Mouse (Mus musculus): ENCODE measurements at regions not wholly inside any gene's neighbourhood (a gene's known extent, or its start where the extent isn't known, plus 50 kb on each side); places are given as distances from the start of the nearest gene placed in this dataset.

GRCm38 (mm10) chr6:117596166-117596840 lies 244.7 kb upstream of the Zfp637 start:
- ATAC-seq (no peak), DNase-seq (ENCODE audit: low read depth, low spot score) (no peak)
- in situ Hi-C loops (cut with MboI; ENCODE audit: low pct_unique_long_range_greater_than_20kb), result no loop called here
- CTCF ChIA-PET, result no interaction called here
- TF ChIP-seq CTCF (IDR thresholded peaks at IDR 0.05), result no peak
- H3K27me3 ChIP-seq, result no peaks in the 10 kb centered on the region
- POLR2A ChIA-PET, result no interaction called here

GRCm38 (mm10) chr6:117604834-117605233 lies 236.1 kb upstream of the Zfp637 start:
- no peaks in the 10 kb centered on the region for H3K27me3 ChIP-seq
- no peak for TF ChIP-seq CTCF (IDR thresholded peaks at IDR 0.05)
- DNase-seq (ENCODE audit: low read depth, low spot score) (no peak), ATAC-seq (no peak)
- in situ Hi-C loops (cut with MboI; ENCODE audit: low pct_unique_long_range_greater_than_20kb), result loop anchor here (25.0 kb wide), 1 partner anchor 843 kb away; no protein-coding TSS in a partner anchor
- ChIA-PET POLR2A (no interaction called here), CTCF (no interaction called here)

DNA sequence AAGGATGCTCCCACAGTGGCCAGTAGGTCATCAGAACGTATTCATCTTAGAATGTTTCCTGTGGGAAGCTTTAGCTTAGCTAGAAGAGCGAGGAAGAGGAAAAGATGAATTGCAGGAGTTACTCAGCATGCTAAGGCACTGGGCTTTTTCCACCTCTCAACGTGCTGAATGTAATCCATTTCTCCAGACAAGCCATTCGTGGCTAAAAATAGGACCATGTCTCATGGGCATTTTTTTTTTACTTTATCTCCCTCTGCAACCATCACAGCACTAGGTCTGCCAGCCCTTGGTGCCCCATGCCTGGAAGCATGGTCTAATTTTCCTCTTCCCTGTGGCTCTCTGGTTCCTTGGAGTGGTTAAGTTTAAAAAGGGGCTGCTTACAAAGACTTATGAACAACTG lies 235.3 kb upstream of the Zfp637 start:
- ChIA-PET POLR2A (interaction anchor here (0.6 kb wide), 1 partner anchor 43 kb away, joined by 3 read pairs; no protein-coding TSS in a partner anchor), CTCF (no interaction called here)
- no peak for TF ChIP-seq CTCF (IDR thresholded peaks at IDR 0.05)
- H3K27me3 ChIP-seq, result no peaks in the 10 kb centered on the region
- ATAC-seq, result no peak
- no peak for DNase-seq (ENCODE audit: low read depth, low spot score)
- in situ Hi-C loops (cut with MboI; ENCODE audit: low pct_unique_long_range_greater_than_20kb), result loop anchor here (25.0 kb wide), 1 partner anchor 843 kb away; no protein-coding TSS in a partner anchor

DNA sequence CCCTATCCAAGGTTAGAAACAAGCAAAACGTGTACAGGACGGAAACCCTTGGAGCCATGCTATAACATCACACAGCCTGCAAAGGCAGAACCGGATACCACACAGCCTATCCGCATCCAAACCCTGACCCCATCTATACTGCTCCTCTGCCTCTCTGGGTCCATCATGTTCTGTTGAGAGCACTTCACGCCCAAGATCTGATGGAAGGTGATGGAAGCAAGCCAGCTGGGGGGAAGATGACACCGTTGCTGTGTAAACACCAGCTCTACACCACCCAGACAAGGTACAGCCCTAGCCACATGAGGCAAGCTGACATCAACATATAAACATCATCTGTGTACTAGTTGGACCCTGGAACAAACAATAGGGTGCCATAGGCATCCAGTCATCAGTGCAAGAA lies 234.8 kb upstream of the Zfp637 start:
- in situ Hi-C loops (cut with MboI; ENCODE audit: low pct_unique_long_range_greater_than_20kb), result loop anchor here (25.0 kb wide), 1 partner anchor 844 kb away; no protein-coding TSS in a partner anchor
- POLR2A ChIA-PET, result interaction anchor here (0.6 kb wide), 1 partner anchor 43 kb away, joined by 3 read pairs; no protein-coding TSS in a partner anchor
- CTCF ChIA-PET, result no interaction called here
- no peak for TF ChIP-seq CTCF (IDR thresholded peaks at IDR 0.05)
- ATAC-seq (no peak), DNase-seq (ENCODE audit: low read depth, low spot score) (no peak)
- no peaks in the 10 kb centered on the region for H3K27me3 ChIP-seq

DNA sequence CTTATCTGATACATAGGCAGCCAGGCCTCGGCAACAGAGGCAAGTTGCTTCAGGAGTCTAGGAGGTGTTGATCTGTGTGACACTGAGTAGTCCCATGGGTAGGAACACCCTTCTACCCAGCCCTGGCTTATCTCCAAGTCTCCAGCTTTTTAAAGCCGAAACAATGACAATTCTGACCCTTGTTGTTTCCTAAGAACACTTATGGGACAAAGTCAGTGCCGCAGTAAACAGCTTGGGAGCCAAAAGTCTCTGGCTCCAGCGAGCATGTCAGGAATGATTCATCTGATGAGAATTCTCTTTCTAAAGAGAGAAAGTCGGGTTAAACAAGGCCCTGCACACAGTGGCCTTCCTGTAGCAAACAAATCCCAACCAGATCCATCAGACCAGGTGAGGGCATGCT lies 234.0 kb upstream of the Zfp637 start:
- peak; percentile 87 for ATAC-seq
- POLR2A ChIA-PET, result interaction anchor here (0.8 kb wide), 1 partner anchor 12 kb away, joined by 4 read pairs; no protein-coding TSS in a partner anchor
- in situ Hi-C loops (cut with MboI; ENCODE audit: low pct_unique_long_range_greater_than_20kb), result loop anchor here (25.0 kb wide), 1 partner anchor 845 kb away; no protein-coding TSS in a partner anchor
- CTCF ChIA-PET, result no interaction called here
- no peak for TF ChIP-seq CTCF (IDR thresholded peaks at IDR 0.05)
- DNase-seq (ENCODE audit: low read depth, low spot score), result peak; percentile 48
- H3K27me3 ChIP-seq, result no peaks in the 10 kb centered on the region

- ATAC-seq, result no peak
- CTCF ChIA-PET, result interaction anchor here (1.0 to 1.3 kb wide), 2 partner anchors 16 to 46 kb away, joined by 3 to 4 read pairs; no protein-coding TSS in a partner anchor
- no peak for DNase-seq (ENCODE audit: low read depth, low spot score)
- in situ Hi-C loops (cut with MboI; ENCODE audit: low pct_unique_long_range_greater_than_20kb), result loop anchor here (25.0 kb wide), 1 partner anchor 847 kb away; no protein-coding TSS in a partner anchor
- POLR2A ChIA-PET, result no interaction called here
- H3K27me3 ChIP-seq, result no peaks in the 10 kb centered on the region
- TF ChIP-seq CTCF (IDR thresholded peaks at IDR 0.05), result no peak
Observed at GRCm38 (mm10) chr6:117609476-117610404, 231.2 kb upstream of the Zfp637 start.

DNA sequence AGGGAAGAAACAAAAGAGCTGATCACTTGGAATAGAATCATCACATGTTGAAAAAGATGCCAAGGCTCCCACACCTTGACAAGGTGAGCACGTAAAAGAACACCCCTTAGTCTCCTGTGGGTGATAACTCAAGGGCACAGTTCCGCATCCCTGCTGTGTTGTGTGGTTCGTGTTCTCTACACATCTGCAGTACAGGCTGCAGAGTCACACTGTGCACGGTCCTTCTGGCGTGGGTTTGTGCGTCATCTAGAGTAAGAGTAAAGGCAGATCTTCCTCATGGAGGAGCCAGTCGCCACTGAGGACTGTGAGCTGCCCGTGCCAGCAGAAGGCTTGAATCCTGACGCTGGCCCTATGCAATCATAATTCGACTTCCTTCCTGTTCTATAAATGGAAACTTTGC lies 229.7 kb upstream of the Zfp637 start:
- ChIA-PET POLR2A (no interaction called here), CTCF (no interaction called here)
- no peak for ATAC-seq
- no peak for TF ChIP-seq CTCF (IDR thresholded peaks at IDR 0.05)
- in situ Hi-C loops (cut with MboI; ENCODE audit: low pct_unique_long_range_greater_than_20kb), result loop anchor here (25.0 kb wide), 1 partner anchor 849 kb away; no protein-coding TSS in a partner anchor
- no peak for DNase-seq (ENCODE audit: low read depth, low spot score)
- H3K27me3 ChIP-seq, result no peaks in the 10 kb centered on the region

- POLR2A ChIA-PET, result interaction anchor here (0.7 kb wide), 1 partner anchor 596 kb away, joined by 3 read pairs; no protein-coding TSS in a partner anchor
- no peaks in the 10 kb centered on the region for H3K27me3 ChIP-seq
- ATAC-seq, result no peak
- no peak for DNase-seq (ENCODE audit: low read depth, low spot score)
- TF ChIP-seq CTCF (IDR thresholded peaks at IDR 0.05), result no peak
- in situ Hi-C loops (cut with MboI; ENCODE audit: low pct_unique_long_range_greater_than_20kb), result loop anchor here (25.0 kb wide), 1 partner anchor 850 kb away; no protein-coding TSS in a partner anchor
- CTCF ChIA-PET, result no interaction called here
Observed at GRCm38 (mm10) chr6:117611965-117612364, 229.0 kb upstream of the Zfp637 start.

GRCm38 (mm10) chr6:117612421-117612820 lies 228.6 kb upstream of the Zfp637 start:
- DNase-seq (ENCODE audit: low read depth, low spot score), result no peak
- ATAC-seq, result no peak
- no peaks in the 10 kb centered on the region for H3K27me3 ChIP-seq
- in situ Hi-C loops (cut with MboI; ENCODE audit: low pct_unique_long_range_greater_than_20kb), result loop anchor here (25.0 kb wide), 1 partner anchor 850 kb away; no protein-coding TSS in a partner anchor
- TF ChIP-seq CTCF (IDR thresholded peaks at IDR 0.05), result no peak
- ChIA-PET POLR2A (interaction anchor here (0.7 kb wide), 1 partner anchor 595 kb away, joined by 3 read pairs; no protein-coding TSS in a partner anchor), CTCF (no interaction called here)

DNA sequence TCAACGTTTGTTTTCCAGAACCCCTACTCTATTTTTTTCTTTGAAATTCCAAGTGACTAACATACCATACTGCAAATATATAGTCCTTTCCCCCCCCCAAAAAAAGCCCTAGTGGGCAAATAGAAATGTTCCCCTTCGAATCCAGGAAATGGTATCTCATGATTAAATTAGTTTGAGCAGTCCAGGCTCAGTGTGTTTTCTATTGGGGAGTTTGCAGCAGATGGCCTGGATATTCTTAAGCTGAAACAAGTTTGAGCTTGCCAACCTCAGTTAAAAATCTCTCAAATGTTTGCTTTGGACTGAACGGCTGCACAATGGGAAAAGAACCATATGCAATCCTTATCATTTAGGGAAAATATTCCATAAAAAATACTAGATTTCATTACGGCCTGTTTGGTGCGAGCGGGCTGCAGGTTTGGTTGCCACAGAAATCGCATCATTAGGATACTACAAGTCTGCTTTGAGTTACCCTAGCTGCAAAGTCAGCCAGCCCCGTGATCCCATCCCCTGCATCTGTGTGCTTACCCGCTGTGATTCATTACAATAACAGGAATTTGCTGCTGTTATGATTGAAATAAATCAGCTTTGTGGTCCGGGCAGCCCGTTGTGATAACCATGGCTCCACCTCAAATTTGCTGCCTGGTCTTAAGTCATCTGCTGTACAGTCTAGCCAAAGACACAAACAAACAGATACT lies 227.2 kb upstream of the Zfp637 start:
- no peaks in the 10 kb centered on the region for H3K27me3 ChIP-seq
- TF ChIP-seq CTCF (IDR thresholded peaks at IDR 0.05), result no peak
- ChIA-PET POLR2A (interaction anchor here (0.6 kb wide), 1 partner anchor 124 kb away, joined by 3 read pairs; no protein-coding TSS in a partner anchor), CTCF (interaction anchor here (1.2 to 1.3 kb wide), 2 partner anchors 47 to 211 kb away, joined by 3 read pairs; no protein-coding TSS in a partner anchor)
- DNase-seq (ENCODE audit: low read depth, low spot score) (peak; percentile 41), ATAC-seq (no peak)
- in situ Hi-C loops (cut with MboI; ENCODE audit: low pct_unique_long_range_greater_than_20kb), result loop anchor here (25.0 kb wide), 1 partner anchor 852 kb away; no protein-coding TSS in a partner anchor
